Mouse (Mus musculus) naive thymus-derived CD4-positive, alpha-beta T cell, adult 2 months (primary cell): ENCODE data around the gene Stpg2.
"Not testable (repeated sequence)": the region's sequence is repeated elsewhere in the genome, so short reads cannot be mapped to it uniquely, and the experiment has no call there.

ENCODE experiments used
- DNase-seq: peaks from one replicate; pipeline ENCODE4 v3.0.0-alpha.2; 2011; ENCODE audit warnings: low read depth

Gene Stpg2

DNA sequence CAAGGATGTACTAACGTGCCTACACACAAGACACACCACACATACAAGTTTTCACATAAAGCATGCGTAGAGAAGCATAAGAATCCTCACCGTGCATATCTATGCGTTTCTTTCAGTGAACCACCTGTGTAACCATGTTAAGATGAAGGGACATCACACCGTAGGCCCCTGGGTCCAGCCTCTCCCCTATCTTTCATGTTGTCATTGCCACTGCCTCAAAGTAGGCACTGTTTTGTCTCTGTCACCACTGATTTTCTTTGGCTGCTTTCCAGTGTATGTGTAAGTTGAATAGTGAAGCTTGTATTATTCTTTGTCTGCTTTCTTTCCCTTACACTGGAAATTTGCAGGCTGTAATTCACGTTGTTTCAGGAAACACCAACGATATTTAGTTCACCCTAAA lies 236.7 kb downstream of the Stpg2 start:
- DNase-seq: no peak

DNA sequence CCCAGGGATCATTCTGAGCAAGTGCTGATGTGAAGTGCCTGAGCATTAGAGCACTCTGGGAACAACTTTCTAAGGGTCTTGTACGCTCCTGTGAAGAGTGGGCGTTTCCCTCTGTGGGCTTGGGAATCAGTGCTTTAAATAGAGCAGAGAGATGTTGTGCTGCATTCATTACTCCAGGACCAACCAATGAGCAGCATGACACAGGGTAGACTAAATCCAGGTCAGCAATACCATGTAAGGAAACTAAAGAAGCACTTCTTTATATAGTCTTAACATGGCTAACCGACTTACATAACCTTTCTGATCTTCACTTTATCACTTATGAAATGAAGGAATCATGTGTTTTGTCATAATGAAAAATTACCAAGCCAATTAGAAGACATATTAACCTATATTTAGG lies 290.4 kb downstream of the Stpg2 start:
- DNase-seq: no peak

DNA sequence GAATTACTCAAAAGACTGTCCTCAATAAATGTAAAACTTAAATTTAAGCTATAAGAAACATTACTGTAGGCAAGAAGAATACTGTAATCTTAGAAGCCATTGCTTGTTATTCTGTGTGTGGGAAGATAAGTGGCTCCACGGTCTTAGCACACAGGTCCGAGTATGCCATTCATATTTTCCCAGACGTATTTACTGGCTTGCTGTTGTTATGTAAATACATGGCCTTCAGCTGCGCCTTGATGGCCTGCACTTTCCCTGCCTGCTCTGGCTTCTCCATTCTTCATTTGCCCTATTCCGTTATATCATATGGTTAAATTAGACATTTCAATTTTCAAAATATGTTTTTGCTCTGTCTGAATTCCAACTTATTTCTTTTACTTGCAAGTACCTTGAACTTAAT lies 296.7 kb downstream of the Stpg2 start:
- no peak for DNase-seq

DNA sequence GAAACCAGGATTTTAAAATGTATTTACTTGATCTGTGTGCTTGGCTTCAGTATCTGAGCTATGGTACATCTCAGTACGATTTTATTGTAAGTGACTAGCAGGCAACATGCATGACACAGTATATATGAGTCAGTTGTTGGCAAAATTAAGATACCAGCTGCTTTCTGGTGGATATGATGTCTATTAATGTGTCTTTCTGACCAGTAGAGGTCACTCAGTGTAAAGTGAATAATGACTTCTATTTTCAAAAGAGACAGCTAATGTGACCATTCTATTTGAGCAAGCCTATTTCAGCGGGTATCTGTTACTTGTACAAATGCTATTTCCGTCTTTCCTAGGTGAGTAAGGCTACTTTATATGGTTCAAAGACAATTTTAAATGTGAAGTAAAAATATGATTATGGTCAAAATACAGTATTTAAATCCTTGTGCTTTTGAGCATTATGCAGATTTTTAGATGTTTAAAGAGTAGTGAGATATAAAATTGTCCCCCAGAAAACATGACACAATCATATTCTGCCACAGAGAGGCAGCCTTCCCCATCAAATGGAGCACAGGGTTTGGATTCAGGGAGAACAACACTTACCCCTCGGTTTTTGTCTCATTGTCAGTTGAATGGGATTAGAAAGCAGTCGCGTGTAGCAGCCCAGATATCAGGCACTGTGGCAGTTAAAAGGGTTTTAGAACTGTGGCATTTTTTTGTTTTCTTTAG lies 303.9 kb downstream of the Stpg2 start:
- no peak for DNase-seq

DNA sequence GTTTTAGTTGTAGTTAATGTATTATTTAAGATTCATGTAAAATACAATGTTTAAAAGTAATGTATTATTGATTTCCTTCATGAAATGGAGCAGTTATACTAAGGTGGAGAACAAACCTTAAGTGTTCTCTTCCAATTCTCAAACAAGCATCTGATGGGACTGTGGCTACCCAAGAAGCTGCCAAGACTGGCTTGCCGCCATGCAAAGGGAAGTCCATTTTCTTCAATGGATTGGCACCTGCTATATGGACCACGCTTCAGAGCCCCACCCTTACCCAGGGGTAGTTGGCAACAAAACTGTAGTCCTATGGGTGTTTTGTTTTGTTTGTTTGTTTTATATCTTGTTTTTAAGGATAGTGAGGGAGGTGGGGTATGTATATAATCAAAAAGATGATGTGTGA lies 373.0 kb downstream of the Stpg2 start:
- DNase-seq: no peak

DNA sequence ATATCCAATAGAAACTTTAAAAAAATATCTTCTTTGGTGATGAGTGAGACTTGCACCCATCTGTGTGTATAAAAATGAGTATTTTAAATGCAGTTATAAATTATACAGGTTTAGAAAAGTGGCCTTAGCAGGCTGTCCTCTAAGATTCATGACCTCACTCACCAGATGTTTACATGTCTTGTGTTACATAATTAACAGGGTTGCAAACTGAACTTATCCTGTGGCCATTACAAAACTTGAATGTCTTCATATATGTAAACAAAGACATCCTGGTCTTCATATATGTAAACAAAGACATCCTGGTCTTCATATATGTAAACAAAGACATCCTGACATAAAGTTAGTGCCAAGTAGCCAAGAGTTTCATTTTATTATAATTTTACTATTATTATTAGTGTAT lies 375.8 kb downstream of the Stpg2 start:
- no peak for DNase-seq

DNA sequence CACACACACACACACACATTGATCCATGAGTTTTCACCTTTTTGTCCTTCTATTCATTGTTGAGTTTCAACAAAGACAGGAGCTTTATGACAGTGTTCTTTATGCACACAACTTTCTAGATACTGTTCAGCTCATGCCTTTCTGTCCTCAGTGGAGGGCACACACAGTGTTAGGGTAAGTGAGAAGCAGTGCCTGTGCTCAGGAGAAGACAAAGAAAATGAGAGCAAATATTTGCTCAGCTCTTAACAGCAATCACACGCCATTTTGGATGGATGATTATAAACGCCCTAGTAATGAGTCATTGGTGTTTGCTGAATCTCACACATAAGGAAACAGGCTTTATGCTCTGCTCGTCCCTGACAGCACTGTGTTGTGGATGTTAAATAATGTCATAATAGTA lies 394.0 kb downstream of the Stpg2 start:
- no peak for DNase-seq

DNA sequence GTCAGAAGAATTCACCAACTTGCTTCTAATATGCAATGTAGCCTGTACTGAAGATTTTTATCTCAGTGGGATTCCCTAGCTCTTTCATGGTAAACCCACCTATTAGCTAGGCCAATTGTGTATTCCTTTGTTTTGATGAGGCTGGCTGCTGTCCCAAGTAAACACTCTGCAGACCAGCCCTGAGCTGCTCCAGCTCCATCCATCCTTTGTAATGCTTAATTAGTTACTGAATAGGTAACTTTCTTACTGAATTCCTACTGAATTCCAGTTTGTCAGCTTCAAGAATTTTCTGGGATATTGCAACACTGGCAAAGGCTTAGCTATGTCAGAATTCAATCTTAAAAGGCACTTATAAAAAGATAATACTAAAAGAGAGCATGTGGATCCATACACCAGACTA lies 402.8 kb downstream of the Stpg2 start:
- DNase-seq: not testable (repeated sequence)

DNA sequence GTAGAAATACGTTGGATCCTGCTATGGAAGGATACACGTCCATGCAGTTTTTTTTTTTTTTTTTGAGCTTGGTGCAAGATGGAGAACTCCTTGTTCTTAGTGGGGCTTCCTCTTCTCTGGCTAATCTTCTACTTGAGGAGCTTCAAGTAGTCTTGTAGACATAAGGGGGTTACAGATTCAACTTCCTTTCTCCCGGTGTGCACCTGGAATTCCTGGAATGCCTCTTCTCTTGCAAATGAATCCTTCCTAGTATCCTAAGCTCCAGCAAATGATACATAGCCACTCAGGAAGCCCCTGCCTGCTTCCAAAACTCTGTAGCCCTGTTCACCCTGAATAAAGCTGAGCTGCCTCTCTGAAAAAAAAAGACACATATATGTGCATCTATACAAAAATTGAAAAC lies 409.1 kb downstream of the Stpg2 start:
- no peak for DNase-seq

DNA sequence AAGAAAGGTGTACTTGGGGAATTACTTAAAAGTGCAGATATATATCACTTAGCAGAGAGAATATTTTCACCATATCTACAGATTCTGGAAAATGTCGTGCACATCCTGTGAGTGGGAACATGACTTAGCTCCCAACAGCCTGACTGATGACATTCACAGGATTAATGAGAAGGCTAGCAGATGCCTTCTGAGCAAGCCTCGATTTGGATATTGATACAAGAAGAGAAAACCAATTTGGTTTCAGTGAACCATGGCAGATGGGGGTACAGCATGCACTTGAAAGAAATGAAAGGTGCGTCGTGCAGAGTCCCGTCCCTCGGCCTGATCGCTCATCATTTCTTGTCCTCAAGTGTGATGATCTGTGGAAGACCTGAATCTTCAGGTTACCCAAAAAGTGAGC lies 410.3 kb downstream of the Stpg2 start:
- no peak for DNase-seq

DNA sequence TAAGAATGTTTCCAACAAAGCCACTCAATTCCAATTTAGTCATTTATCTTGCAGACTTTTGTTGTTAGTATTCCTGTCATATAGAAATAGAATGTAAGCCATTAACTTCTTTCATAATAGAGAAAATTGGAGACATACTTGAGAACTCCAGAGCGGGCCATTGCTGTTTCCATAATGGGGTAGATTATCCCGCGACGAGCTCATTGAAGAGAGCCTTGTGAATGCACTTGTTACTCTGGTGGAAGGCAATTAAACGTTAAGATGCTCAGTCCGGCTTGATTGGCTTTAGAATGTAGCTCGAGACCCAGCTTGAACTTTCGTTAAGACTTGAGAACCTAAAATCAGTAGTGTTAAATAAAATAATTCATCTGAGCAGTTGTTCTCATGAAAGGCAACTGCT lies 432.4 kb downstream of the Stpg2 start:
- no peak for DNase-seq

DNA sequence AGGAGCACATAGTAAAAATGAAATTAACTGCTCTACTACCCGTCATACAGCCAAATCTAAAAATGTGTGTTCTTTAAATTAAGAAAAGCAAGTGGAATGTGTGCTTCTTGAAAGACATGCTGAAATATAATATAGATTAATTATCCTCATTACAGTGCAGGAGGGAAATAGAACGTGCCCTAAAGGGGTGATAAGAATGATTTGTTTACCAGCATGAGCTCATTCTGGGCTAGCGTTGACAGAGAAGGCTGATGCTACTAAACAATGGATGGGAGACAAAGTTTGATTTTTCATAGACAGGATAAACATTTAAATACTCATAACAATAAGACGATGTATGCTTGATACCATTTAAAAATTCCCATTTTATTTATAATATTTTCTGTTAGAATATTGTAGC lies 446.0 kb downstream of the Stpg2 start:
- no peak for DNase-seq

DNA sequence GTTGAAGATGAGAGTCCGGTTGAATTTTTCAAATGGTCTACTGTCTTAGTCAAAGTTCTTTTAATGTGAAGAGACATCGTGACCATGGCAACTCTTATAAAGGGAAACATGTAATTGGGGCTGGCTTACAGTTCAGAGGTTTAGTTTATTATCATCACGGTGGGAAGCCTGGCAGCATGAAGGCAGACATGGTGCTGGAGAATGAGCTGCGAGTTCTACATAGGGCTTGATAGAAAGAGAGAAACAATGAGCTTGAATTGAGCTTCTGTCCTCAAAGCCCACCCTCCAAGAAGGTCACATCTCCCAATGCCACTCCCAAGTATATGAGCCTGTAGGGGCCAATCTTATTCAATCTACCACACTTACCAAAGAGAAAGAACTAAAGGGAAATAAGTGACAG lies 453.9 kb downstream of the Stpg2 start:
- DNase-seq: no peak

DNA sequence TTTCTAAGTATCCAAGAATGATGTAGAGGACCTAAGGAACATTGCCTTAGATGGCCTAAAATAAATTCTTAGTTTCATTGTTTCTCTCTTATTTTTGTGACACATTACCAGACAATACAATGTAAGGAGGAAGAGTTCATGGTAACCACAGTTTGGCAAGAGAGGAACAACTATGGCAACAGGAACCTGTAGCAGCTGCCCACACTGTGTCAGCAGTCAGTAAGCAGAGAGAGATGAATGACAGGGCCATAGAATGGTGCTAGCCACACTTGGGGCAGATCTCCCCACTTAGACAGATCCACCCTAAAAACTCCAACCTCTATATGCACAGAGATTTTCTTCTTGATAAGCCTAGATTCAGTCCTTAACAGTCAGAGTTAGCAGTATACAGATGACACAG lies 456.7 kb downstream of the Stpg2 start:
- DNase-seq: no peak

DNA sequence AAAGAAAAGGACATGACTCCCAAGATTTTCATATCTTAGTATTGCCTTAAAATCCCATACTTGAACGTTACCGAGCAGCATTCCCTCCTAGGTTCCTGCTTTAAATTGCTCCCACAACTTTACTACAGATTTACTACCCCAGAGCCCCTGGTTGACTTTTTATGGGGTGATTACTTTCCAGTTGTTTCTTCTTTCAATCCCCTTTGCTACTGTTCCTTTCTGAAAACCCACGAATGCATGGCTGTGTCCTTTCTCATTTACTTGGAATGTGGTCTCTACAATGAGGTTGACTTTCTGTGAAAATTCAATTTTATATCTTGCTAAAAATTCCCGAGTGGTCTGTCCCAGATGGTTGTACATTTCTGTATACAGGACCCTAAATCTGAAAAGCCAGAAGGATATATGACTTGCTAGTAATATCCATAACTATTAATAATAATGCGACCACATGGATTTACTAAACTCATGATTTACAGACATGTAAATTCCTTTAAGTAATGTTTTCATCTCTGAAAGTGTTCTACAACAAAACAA lies 458.3 kb downstream of the Stpg2 start:
- no peak for DNase-seq

DNA sequence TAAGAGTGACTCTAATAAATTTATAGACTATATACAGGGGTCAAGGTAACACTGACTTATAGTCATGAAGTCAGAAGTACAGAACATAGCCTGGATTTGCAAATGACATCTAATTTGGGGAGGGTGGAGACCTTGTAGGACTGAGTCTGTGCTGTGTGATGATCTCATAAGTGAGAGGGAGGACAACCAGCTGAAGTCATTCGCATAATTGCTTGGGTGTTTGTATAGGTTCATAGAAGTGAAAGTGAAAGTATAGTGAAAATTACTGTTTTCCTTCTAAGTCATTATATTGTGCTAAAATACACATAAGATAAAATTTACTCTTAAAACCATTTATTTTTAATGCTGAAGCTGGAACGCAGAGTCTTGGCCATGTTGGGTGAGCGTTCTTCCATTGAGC lies 459.6 kb downstream of the Stpg2 start:
- DNase-seq: no peak

DNA sequence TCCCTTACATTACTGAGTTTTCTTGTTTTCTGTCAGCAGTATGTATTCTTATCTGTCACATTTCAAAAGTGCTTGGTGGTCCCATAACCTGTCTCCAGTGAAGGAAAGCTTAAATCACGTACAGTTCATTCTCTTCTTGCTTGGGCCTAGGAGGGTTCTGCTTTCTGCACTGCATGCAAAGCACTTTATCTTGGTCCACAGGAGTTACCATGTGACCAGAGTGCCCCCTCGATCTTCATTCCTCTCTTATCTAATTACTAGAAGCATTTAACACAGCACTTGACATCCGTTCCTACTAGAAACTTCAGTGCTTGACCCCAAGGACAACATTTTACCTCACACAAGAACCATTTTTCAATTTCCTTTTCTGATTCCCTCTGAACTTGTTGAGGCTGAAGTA lies 470.7 kb downstream of the Stpg2 start:
- DNase-seq: no peak

DNA sequence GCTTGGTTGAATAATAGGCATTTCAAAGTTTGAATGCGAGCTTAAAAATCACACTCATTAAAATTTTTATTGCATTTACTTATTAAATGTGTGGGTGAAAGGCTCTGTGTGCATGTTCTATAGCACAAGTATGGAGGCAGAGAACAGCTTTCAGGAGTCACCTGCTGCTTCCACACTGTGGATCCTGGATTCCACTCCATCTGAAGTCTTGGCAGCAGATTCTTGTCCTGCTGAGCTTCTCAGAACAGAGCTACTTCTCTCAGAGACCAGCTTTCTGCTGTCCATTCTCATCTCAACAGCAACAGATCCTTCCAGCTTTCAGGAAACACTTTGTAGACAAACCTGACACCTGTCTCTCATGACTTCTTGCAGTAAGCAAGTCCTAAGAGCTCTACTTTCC lies 471.2 kb downstream of the Stpg2 start:
- no peak for DNase-seq

DNA sequence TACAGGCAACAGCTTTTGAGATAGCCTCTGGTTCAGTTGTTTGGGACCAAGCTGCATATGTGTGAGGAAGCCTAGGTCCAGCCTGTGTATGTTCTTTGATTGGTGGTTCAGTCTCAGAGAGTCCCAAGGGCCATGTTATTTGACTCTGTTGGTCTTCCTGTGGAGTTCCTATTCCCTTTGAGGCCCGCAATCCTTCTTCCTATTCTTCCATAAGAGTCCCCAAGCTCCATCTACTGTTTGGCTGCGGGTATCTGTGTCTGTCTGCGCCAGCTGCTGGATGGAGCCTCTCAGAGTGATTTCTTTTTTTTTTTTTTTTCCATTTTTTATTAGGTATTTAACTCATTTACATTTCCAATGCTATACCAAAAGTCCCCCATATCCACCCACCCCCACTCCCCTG lies 498.7 kb downstream of the Stpg2 start:
- DNase-seq: not testable (repeated sequence)

DNA sequence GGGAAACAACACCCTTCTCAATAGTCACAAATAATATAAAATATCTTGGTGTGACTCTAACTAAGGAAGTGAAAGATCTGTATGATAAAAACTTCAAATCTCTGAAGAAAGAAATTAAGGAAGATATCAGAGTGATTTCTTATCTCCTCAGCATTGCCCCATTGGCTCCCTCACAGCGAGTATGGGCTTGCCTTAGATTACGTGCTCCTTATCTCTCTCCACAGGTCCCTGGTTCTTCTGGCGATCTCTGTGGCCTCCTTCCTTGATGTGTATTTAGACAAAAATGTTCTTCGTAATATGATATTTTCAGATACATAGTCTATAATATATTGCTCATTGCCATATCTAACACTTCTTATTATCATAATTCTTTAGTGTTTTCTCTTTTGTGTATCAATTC lies 501.9 kb downstream of the Stpg2 start:
- DNase-seq: not testable (repeated sequence)

DNA sequence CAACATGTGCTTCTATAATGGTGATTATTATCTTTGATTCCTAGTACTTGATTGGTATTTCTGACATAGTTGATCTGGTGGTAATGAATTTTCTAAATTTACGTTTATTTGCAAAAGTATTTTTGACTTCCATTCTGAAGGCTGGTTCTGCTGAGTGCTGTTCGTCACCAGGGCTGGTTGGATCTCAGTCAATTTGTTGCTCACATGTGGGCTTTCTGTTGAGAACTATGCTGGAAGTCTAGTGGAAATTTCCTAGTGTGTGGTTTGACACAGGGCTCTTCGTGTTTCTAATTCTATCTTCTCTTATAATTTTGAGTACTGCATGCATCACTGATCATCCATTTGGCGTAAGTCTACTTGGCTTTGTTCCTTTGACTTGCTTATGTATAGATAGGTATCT lies 504.3 kb downstream of the Stpg2 start:
- DNase-seq: no peak

DNA sequence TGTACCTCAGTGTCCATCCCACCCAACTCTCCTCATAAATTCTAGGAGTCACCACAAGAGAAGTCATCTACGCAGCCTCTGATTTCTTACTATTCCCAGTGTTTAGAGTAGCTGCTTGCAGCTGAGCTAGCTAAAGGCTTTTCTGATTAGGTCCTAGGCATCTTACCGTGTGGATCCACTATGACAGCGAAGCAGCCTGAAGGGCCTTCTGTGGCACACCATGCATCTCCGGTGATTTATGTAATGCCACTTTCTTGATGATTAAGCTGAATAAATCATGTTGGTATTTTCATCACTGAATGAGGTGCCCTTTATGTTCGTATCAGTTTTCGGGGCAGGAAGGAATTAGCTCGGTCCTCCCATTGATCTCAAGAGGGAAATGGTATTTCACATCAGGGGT lies 523.3 kb downstream of the Stpg2 start:
- DNase-seq: no peak

DNA sequence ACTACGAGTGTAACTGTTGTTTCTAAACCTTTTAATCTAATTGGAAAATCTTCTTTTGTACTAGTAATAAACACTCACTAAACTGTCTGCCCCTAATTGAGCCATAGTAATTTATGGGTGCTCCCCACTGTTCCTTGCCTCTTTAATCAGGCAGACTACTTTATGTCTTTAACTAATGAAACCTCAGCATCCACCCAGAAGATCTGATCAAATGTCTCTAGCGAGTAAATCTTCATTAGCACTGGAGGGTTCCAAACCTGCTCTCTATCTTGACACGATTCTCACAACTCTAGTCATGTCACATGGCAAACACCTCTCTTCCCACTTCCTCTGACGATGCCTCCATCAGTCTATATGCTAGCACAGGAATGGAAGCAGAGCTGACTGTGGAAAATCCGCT lies 523.8 kb downstream of the Stpg2 start:
- DNase-seq: no peak

DNA sequence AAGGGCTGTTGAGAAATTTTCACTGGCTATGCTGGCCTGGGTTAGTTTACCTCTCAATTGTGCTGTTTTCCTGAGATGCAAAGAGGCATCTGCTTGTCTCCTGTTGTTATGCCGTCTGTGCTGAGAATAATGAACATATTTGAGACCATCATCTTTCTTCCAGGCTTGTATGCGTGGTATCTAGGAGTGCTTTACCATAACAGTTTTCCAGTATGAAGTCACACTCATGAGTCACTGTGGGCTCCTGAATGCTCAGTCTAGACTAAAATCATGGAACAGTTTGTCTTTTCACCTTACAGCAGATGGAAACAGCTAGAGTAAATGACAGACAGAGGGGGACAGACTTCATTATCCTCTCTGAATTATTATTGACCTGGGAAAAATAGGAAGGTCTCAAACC lies 527.7 kb downstream of the Stpg2 start:
- no peak for DNase-seq

DNA sequence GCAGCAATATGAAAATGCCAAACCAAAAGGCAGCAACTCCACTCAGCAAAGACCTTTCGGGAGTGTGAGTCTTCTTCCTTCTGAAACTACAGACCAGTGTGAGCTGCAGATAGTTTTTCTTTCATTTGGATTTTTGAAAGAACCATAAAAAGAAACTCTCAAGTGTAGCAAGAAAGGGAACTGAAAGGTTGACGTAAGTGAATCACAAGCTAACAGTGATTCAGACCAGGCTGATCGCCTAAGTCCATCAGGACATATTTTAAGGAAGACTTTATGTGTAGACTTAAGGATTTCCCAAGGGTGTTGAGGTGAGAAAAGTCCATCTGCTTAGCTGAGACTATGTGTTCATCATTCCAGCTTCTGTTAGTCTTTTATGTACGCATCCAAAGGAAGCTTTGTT lies 533.9 kb downstream of the Stpg2 start:
- DNase-seq: no peak
